Mouse (Mus musculus) embryonic facial prominence, embryonic 11.5 days (tissue): Measurements from ENCODE around the gene Grrp1. TPM values are rescaled to one million over a fixed set of nuclear protein-coding genes. Genes with fewer than 3 reads are reported as not detected.
"Not testable (repeated sequence)": the region's sequence is repeated elsewhere in the genome, so short reads cannot be mapped to it uniquely, and the experiment has no call there.

Experiments used
- ATAC-seq: fragments of 200-750 bp; cut with Nextera tagmentation; replicated peaks from 2 replicates; pipeline ENCODE4 v1.8.0; 2017; ENCODE audit warnings: low read depth; ENCODE audit not compliant: insufficient number of reproducible peaks, low FRiP score, low TSS enrichment
- DNase-seq: peaks from one replicate; pipeline ENCODE4 v3.0.0-alpha.2; 2015; ENCODE audit warnings: low spot score
- H3K27ac ChIP-seq: fragments of 300-500 bp; sonication (generic); replicated peaks from 2 replicates; pipeline ENCODE4 v1.5.1; 2014; ENCODE audit warnings: mild to moderate bottlenecking, low read depth, low read length, control low read depth
- H3K27me3 ChIP-seq: fragments of 300-500 bp; sonication (generic); 2 replicates; pipeline ENCODE4 v1.6.1; 2014; ENCODE audit warnings: mild to moderate bottlenecking, low read length, moderate library complexity, mixed read lengths; ENCODE audit not compliant: control insufficient read depth, insufficient read depth
- H3K36me3 ChIP-seq: fragments of 300-500 bp; sonication (generic); replicated peaks from 2 replicates; pipeline ENCODE4 v1.6.1; 2014; ENCODE audit warnings: low read depth, mild to moderate bottlenecking, low read length, moderate library complexity, mixed read lengths; ENCODE audit not compliant: control insufficient read depth, insufficient read depth
- H3K4me1 ChIP-seq: fragments of 300-500 bp; sonication (generic); 2 replicates; pipeline ENCODE4 v1.6.1; 2014; ENCODE audit warnings: low read length, mixed read lengths; ENCODE audit not compliant: control insufficient read depth, insufficient read depth
- H3K4me2 ChIP-seq: fragments of 300-500 bp; sonication (generic); 2 replicates; pipeline ENCODE4 v1.6.1; 2014; ENCODE audit warnings: low read depth, mild to moderate bottlenecking, control low read depth, low read length, moderate library complexity
- H3K4me3 ChIP-seq: fragments of 300-500 bp; sonication (generic); 2 replicates; pipeline ENCODE4 v1.5.1; 2014; ENCODE audit warnings: low read depth, low read length, control low read depth
- H3K9ac ChIP-seq: fragments of 300-500 bp; sonication (generic); replicated peaks from 2 replicates; pipeline ENCODE4 v1.6.1; 2014; ENCODE audit warnings: mild to moderate bottlenecking, control low read depth, low read length
- H3K9me3 ChIP-seq: fragments of 300-500 bp; sonication (generic); replicated peaks from 2 replicates; pipeline ENCODE4 v1.6.1; 2016; ENCODE audit warnings: mild to moderate bottlenecking, low read length, inconsistent platforms, mixed read lengths; ENCODE audit not compliant: control insufficient read depth
- WGBS: fragments of 180-500 bp; shearing (Covaris S2); extraction: QIAGEN DNeasy Blood & Tissue Kit; methylation state at CpG from one replicate; pipeline ENCODE4 v1.1.7; 2014; 5-methylcytosine and 5-hydroxymethylcytosine counted together
- polyA plus RNA-seq: library from polyadenylated mRNA; unstranded; fragments of >200 nt; fragmentation: Nextera tagmentation; extraction: Ambion mirVana; gene quantifications from 2 replicates; pipeline ENCODE4 v1.2.1, GENCODE M21; 2014

Gene Grrp1
- polyA plus RNA-seq, result 5.7 and 7.7 TPM in 2 replicates

DNA sequence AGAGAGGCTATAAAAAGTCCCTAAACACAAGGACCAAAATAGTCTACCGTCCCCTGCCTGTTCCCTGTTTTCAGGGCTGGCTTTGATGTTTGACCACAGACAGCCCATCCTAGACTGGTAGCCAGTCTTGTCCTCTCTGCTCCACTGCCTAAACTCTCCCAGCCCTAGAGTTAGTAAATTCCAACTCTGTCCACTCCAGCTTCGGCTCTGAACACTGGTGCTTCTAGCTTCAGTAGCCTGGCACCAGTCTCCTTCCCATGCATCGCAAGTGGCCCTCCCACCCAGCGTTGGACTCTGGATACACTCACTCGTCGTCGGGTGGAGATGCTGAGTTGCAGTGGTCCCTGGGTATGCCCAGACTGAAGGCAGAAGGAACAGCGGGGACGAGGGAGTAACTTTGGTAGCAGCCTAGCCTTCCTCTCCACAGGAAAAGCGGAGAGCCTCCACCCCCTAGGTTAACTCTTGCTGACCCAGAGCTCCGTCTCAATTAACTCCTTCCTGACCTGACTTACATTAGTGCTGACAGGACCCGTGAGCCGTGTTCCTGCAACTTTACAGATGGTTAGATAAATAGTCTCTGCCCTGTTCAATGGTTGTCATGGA lies at the start of gene Grrp1:
Gene Grrp1, minus strand, starts transcription at position 385 of the 603 bp plus-strand sequence.
- Histone ChIP-seq H3K4me2 (peak within 1 kb of the TSS; percentile 95), H3K36me3 (no peaks in the 10 kb centered on the region), H3K4me3 (peak within 1 kb of the TSS; percentile 50), H3K27me3 (peaks cover 31% of the 10 kb centered on the region), H3K9me3 (no peaks in the 10 kb centered on the region), H3K9ac (peak within 1 kb of the TSS; percentile 33), H3K4me1 (peaks cover 22% of the 10 kb centered on the region), H3K27ac (no peak within 1 kb of the TSS)
- WGBS, result under 1% methylated on average over 13 of the region's 13 CpGs
- DNase-seq (peak; percentile 62), ATAC-seq (no peak)

DNA sequence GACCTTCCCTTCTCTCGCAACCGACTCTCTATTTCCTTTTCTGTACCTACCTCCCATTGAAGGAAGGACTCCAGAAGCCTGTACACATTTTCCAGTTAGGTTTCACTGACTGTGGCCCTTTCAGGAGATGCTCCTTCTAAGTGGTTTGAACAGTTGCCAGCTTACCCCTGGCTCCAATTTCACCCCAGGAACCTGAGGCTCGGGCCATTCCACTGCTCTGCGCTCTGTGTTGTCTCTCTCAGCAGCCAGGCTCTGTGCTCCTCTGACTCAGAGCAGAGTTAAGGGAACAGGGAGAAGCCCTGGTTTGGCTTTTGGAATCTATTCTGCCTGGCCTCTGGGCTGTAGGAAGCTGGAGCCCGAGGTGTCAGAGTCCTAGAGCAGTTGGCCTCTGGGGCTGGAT lies 48.2 kb upstream of the Grrp1 start:
- Histone ChIP-seq H3K9ac (no peak overlapping the region), H3K4me2 (no peak overlapping the region), H3K9me3 (no peaks in the 10 kb centered on the region), H3K27me3 (no peaks in the 10 kb centered on the region), H3K36me3 (no peaks in the 10 kb centered on the region), H3K4me1 (no peaks in the 10 kb centered on the region), H3K4me3 (no peak overlapping the region), H3K27ac (no peak overlapping the region)
- WGBS, result 84% methylated on average over 5 of the region's 5 CpGs
- DNase-seq, result no peak
- ATAC-seq, result no peak

DNA sequence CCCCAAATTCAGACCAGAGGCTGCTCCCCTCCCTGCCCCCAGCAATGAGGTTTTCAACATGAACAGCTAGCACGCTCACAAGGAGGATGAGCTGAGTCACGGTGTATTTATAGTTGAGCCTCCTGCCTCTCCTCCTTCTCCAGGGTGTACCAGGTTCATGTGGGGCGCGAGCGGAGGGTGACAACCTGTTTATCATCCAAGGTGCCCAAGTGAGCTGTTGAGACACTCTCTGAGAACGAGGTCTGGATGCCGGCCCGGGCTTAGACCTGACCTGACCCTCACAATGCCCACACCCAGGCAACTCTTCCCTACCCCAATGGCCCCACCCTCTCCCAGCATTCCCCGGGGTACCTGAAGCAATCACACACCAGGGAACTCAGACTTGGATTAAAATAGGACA lies 46.4 kb upstream of the Grrp1 start:
- H3K9me3 ChIP-seq, result no peaks in the 10 kb centered on the region
- WGBS, result 77% methylated on average over 9 of the region's 9 CpGs
- ATAC-seq (no peak), DNase-seq (no peak)
- no peaks in the 10 kb centered on the region for H3K36me3 ChIP-seq
- H3K27me3 ChIP-seq, result no peaks in the 10 kb centered on the region
- H3K4me2 ChIP-seq, result no peak overlapping the region
- no peak overlapping the region for H3K27ac ChIP-seq
- H3K4me3 ChIP-seq, result no peak overlapping the region
- no peak overlapping the region for H3K9ac ChIP-seq
- H3K4me1 ChIP-seq, result no peaks in the 10 kb centered on the region

DNA sequence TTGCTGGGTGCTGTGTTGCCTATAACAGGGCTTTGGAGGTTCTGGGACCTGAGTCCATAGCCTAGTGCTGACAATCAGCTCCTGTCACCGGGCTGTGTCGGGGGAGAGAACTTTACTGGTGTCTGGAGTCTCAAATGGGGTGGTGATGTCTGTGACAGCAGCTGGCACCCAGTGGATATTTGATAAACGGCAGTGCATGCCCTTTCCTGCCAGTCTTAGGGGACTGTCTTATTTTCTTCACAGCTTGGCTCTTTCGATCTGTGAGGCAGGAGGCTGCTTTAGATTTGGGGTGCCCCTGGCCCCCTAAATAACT lies 45.5 kb upstream of the Grrp1 start:
- Histone ChIP-seq H3K27ac (no peak overlapping the region), H3K9ac (no peak overlapping the region), H3K27me3 (no peaks in the 10 kb centered on the region), H3K4me1 (no peaks in the 10 kb centered on the region), H3K9me3 (no peaks in the 10 kb centered on the region), H3K4me3 (no peak overlapping the region), H3K36me3 (no peaks in the 10 kb centered on the region), H3K4me2 (no peak overlapping the region)
- no peak for DNase-seq
- ATAC-seq, result no peak
- 76% methylated on average over 4 of the region's 4 CpGs for WGBS

DNA sequence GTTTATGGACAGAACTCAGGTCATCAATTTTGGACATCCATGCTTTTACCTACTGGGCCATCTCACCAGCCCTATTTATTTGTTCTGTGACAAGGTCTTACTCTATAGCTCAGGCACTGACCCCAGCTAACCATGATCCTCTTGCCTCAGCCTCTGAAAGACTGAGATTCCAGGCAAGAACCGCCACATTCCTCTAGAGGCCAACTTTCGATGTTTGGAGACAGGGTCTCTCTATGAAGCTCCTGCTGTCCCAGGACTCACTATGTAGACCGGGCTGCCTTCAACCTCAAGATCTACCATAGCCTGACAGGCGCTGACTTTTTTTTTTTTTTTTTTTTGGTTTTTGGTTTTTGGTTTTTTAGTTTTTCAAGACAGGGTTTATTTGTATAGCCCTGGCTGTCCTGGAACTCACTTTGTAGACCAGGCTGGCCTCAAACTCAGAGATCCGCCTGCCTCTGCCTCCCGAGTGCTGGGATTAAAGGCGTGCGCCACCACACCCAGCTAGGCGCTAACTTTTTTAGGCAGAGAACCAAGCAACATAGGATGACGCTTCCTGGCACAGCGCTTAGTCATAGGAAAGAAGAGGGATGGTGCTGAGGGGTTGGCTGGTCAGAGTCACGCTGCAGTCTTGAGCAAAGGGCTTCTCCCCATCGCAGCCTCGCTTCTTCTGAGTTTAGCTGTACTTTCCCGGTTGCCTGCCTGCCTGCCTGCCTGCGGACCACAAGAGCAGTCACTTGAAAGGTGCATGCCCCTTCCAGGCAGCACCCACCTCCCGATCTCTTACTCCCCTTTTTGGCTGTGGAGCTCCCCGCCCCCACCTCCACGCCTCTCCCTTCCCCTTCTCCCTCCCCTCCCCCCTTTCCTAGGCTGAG lies 45.0 kb upstream of the Grrp1 start:
- ATAC-seq, result no peak
- Histone ChIP-seq H3K27me3 (no peaks in the 10 kb centered on the region), H3K4me1 (no peaks in the 10 kb centered on the region), H3K4me2 (no peak overlapping the region), H3K9ac (no peak overlapping the region), H3K4me3 (no peak overlapping the region), H3K9me3 (no peaks in the 10 kb centered on the region), H3K36me3 (no peaks in the 10 kb centered on the region), H3K27ac (no peak overlapping the region)
- DNase-seq, result no peak
- WGBS, result 73% methylated on average over 19 of the region's 19 CpGs

DNA sequence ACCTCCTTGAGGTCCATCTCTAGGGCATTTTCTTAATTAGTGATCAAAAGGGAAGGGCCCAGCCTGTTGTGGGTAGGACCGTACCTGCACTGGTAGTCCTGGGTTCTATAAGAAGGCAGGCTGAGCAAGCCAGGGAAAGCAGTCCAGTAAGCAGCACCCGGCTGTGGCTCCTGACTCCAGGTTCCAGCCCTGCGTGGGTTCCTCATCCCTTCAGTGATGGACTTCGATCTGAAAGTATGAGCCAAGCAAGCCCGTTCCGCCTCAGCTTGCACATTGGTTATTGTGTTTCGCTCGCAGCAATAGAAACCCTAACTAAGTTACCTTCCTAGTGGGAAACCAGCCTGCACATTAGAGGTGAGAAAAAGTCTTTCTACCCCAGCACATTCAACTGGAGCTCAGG lies 43.5 kb upstream of the Grrp1 start:
- Histone ChIP-seq H3K9me3 (no peaks in the 10 kb centered on the region), H3K4me2 (no peak overlapping the region), H3K27ac (no peak overlapping the region), H3K27me3 (no peaks in the 10 kb centered on the region), H3K9ac (no peak overlapping the region), H3K36me3 (no peaks in the 10 kb centered on the region), H3K4me1 (no peaks in the 10 kb centered on the region), H3K4me3 (no peak overlapping the region)
- DNase-seq (no peak), ATAC-seq (no peak)
- WGBS, result 94% methylated on average over 8 of the region's 8 CpGs

DNA sequence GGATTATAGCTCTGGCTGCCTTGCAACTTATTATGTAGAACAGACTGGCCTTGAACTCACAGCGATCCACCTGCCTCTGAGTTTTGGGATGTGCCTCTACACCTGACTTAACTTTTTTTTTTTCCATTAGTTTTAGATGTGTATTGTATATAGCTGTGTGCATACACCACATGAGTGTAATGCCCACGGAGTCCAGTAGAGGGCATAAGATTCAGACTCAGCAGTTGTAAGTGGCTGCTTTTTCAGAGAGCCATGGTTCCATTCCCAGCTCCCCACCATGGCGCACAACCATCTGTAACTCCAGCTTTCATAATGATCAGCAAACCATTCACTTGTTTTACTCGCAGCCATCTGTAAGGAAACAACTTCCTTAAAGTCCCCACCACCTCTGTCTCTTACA lies 42.6 kb upstream of the Grrp1 start:
- H3K27me3 ChIP-seq, result no peaks in the 10 kb centered on the region
- WGBS, result 92% methylated on average over 4 of the region's 4 CpGs
- no peaks in the 10 kb centered on the region for H3K36me3 ChIP-seq
- no peak overlapping the region for H3K4me3 ChIP-seq
- H3K27ac ChIP-seq, result no peak overlapping the region
- H3K4me2 ChIP-seq, result no peak overlapping the region
- H3K9me3 ChIP-seq, result no peaks in the 10 kb centered on the region
- ATAC-seq (no peak), DNase-seq (no peak)
- H3K4me1 ChIP-seq, result no peaks in the 10 kb centered on the region
- no peak overlapping the region for H3K9ac ChIP-seq

DNA sequence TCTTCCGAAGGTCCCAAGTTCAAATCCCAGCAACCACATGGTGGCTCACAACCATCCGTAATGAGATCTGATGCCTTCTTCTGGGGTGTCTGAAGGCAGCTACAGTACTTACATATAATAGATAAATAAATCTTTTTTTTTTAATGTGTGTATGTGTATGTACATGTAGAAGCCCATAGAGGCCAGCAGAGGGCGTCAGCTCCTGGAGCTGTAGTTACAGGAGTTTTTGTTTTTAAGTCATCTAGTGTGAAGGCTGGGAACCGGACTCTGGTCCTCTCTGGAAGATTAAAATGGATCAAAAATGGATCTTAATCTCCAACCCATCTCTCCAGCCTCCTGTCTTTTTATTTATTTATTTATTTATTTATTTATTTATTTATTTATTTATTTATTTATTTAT lies 42.2 kb upstream of the Grrp1 start:
- H3K4me3 ChIP-seq, H3K27me3 ChIP-seq, DNase-seq, H3K9me3 ChIP-seq, H3K9ac ChIP-seq, H3K4me1 ChIP-seq, H3K4me2 ChIP-seq, ATAC-seq, H3K27ac ChIP-seq, H3K36me3 ChIP-seq: not testable (repeated sequence)
- 80% methylated on average over 4 of the region's 4 CpGs for WGBS
